Mouse (Mus musculus): ENCODE results near the gene Trim11.
A peak's percentile ranks its signal among the peaks of the same experiment; 100 is the strongest.

The Trim11 gene

GRCm38 (mm10) chr11:58955868-58956257 lies 22.0 kb upstream of the Trim11 start:
- no peak for DNase-seq (ENCODE audit: low read depth, low spot score)

DNA sequence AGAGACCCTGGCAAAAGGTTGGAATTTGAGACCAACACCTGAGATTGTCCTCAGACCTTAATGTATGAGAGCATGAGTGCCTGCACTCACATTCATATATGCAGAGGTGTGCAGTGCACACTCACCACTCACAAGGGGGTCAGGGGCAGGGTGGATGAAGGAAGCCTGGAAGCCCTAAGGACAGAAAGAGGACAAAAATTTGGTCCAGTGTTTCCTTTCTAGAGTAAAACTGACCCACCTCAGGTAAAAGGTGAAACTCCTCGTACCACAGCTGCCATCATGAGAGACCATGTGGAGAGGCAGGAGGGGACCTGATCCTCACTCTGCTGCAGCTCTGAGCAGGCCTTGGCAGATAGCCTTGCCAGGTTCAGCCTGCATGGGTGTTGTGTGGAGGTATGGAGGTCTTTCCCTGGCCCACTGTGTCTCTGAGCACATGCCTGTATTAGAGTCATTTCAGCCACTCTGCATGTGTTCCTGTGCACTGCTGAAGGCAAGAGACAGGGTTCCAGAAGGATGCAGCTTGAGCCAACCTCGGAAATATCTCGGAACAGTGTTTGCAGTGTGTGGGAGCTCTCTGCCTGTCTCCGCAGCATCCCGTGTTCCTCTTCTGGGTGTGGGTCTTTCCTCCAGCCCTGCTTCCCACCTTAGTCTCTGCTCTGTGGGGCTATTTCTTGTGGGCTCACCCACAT lies 20.5 kb upstream of the Trim11 start:
- DNase-seq (ENCODE audit: low read depth, low spot score) = no peak

GRCm38 (mm10) chr11:58958536-58958935 lies 19.4 kb upstream of the Trim11 start:
- DNase-seq (ENCODE audit: low read depth, low spot score) = no peak

- no peak for DNase-seq (ENCODE audit: low read depth, low spot score)
Measured at GRCm38 (mm10) chr11:58959186-58959825, 18.6 kb upstream of the Trim11 start.

DNA sequence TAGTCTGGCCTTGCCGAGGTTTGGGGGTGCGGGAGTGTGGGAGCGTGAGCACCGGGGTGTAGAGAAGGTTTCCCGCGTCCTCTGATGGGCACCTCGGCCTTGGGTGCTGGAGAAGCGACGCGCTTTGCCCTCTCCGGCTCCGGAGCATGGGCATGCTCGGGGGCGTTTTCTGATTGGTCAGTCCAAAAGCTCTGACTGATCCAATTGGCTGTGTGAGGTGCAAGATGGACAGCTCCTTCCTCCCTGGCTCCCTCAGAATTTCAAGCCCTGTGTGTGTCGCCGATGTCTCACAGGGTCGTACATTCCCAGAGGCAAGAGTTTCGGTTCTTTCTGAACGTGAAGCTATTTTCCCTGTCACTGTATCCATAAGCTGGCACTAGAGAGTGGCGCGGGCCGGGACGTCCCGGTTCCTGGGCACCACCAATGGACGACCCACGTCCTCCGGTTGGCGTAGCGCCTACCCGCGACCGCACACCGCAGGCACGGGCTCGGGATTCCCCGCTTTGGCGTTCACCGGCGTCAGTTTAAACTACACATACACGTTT lies 17.9 kb upstream of the Trim11 start:
- DNase-seq (ENCODE audit: low read depth, low spot score) = peak; percentile 84

DNA sequence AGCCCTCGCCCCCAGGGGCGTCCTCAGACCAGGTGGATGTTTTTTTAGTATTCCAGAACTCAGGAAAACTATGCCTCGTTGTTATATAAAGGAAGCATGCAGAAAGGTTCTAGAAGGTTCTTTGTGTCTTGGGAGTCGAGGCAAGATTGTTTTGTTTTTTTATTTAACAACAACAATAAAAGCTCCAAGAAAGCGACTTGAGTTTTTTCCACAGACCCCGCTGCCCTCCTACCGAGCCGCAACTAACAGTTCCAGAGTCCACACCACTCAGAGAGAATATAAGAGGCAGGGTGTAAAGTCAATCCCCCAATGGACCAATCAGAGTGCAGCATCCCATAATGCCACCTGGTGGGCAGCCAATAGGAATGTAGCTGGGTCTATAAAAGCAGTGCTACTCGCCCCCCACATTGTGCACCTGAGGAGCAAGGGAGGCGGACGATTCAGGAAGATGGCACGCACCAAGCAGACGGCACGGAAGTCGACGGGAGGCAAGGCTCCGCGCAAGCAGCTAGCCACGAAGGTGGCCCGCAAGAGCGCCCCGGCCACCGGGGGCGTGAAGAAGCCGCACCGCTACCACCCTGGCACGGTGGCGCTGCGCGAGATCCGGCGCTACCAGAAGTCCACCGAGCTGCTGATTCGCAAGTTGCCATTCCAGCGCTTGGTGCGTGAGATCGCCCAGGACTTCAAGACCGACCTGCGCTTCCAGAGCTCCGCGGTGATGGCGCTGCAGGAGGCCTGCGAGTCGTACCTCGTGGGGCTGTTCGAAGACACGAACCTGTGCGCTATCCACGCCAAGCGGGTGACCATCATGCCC lies 16.3 kb upstream of the Trim11 start:
- DNase-seq (ENCODE audit: low read depth, low spot score) = no peak

- DNase-seq (ENCODE audit: low read depth, low spot score) = no peak
Measured at GRCm38 (mm10) chr11:58963543-58963942, 14.3 kb upstream of the Trim11 start.

- DNase-seq (ENCODE audit: low read depth, low spot score) = no peak
Measured at GRCm38 (mm10) chr11:58964216-58964615, 13.7 kb upstream of the Trim11 start.

- DNase-seq (ENCODE audit: low read depth, low spot score) = no peak
Measured at GRCm38 (mm10) chr11:58965001-58965760, 12.7 kb upstream of the Trim11 start.

GRCm38 (mm10) chr11:58967346-58967745 lies 10.5 kb upstream of the Trim11 start:
- no peak for DNase-seq (ENCODE audit: low read depth, low spot score)

DNA sequence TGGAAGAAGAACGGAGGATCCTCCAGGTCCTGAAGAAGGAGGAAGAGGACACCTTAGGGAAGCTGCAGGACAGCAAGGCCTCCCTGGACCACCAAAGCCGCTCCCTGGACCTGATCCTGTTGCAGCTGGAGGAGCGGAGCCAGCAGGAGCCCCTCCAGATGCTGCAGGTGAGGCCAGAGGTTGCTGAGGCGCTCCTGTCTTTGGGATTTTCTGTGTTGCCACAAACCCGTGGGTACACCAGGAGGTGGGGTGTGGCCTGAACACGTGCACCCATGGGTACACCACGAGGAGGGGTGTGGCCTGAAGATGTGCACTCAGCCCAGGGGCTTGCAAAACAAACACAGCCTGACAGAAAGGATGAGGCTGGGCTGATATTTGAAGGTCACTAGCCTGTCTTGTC lies 9.3 kb upstream of the Trim11 start:
- no peak for DNase-seq (ENCODE audit: low read depth, low spot score)

DNA sequence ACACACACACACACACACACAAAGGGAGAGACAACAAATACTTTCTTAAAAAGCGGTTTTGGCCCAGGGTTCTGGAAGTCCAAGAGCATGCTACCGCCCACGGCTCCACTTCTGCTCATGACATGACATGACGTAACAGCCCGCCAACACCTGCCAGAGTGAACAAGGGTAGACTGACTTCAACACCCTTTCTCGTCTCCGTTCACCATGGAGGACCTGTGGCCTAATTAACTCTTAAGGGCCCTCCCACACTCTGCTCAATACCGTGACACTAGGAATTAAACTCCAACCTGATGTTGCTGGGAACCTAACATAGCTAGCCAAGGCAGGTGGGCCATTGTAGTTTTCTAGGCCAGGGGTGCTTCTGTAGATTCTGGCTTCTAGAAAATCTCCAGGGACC lies 8.9 kb upstream of the Trim11 start:
- no peak for DNase-seq (ENCODE audit: low read depth, low spot score)

DNA sequence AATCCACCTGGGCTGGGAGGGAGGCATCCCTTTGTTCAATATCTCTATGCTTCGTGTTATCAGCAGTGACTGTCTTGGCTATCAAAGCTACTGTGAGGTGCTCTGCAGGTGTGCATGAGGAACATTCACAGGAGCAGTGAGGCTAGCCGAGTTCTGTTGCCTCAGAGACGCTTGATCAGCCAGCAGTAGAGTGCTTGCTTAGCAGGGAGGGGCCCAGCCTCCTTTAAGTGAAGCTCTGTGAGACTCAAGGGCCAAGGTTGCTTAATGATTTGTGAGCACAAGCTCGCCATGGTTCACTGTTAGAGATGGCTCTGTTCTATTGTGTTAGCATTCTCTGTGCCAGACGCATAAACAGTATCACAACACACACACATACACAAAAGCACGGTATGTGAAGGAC lies 8.2 kb upstream of the Trim11 start:
- DNase-seq (ENCODE audit: low read depth, low spot score) = no peak

- DNase-seq (ENCODE audit: low read depth, low spot score) = no peak
Measured at GRCm38 (mm10) chr11:58970831-58971530, 6.9 kb upstream of the Trim11 start.

GRCm38 (mm10) chr11:58971796-58972195 lies 6.1 kb upstream of the Trim11 start:
- DNase-seq (ENCODE audit: low read depth, low spot score) = no peak

DNA sequence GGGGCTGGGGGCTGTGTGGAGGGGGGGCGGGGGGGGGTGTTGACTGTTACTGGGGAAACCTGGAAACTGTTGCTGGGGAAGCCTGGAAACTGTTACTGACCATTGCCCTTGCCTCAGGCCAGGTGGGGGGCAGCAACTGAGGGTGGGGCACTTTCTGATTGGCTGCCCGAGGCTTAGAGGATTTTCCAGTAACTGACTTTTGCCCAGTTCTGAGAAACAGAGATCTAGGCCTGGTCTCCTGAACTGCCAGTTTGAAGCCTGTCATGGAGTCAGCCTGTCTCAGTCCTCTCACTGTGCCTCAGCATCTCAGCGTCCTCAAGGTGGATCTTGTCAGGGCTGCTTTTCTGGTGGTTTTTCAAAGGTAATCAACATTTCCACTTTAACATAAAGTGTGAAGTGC lies 3.5 kb upstream of the Trim11 start:
- no peak for DNase-seq (ENCODE audit: low read depth, low spot score)

DNA sequence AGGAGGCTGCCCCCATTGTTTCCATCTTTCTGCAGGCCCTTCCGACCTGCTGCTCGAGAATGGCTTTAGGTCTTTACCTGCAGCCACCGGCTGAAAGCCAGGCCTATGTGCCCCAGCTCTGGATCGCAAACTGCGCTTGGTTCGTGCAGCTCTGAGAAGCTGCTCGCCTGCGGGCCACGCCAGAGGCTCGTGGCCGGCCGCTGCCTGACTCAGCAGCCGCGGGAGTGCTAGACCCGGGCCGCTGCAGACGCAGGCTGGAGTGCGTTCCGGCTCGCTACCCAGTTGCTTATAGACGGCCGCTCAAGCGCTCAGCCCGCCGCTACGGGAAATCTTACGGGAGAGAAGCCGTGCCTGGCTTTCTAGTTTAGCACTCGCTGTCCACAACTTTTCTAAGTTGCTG lies 743 bp upstream of the Trim11 start:
- DNase-seq (ENCODE audit: low read depth, low spot score) = no peak

GRCm38 (mm10) chr11:58977607-58978026 lies 276 bp upstream of the Trim11 start:
- DNase-seq (ENCODE audit: low read depth, low spot score) = no peak

- no peak for DNase-seq (ENCODE audit: low read depth, low spot score)
Measured at GRCm38 (mm10) chr11:58978706-58979030, 775 bp downstream of the Trim11 start.

- no peak for DNase-seq (ENCODE audit: low read depth, low spot score)
Measured at GRCm38 (mm10) chr11:58979183-58979582, 1.3 kb downstream of the Trim11 start.

DNA sequence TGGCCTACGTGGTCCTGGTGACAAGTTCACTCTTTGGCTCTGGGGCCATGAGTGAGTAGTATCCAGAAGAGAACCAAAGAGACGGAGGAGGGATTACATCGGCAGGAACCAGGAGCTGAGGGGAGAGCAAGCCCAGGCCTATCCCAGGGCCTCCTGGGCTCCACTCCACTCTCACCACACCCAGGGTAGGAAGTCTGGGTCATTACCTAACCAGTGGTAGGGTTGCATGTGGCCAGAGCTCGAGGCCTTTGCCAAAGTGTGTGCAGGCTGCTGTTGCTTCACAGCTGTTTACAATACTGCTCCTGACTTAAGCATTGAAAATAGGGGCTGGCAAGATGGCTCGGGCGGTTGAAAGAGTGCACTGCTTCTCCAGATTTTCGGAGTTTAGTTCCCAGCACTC lies 1.8 kb downstream of the Trim11 start:
- DNase-seq (ENCODE audit: low read depth, low spot score) = peak; percentile 65
